Mouse (Mus musculus) heart, postnatal 25 days (tissue): ENCODE measurements around the gene Usp30. TPM values are rescaled to one million over a fixed set of nuclear protein-coding genes. Genes with fewer than 3 reads are reported as not detected.

Experiments used
- DNase-seq: peaks from one replicate; pipeline ENCODE4 v3.0.0; 2022; ENCODE audit warnings: low spot score
- intact Hi-C: fragments of 180-260 bp; cut with DNase I; formaldehyde crosslinking; loops from one replicate; pipeline ENCODE4 v1.15.1; 2025
- total RNA-seq, 2 experiments: library from RNA; stranded (reverse); gene quantifications; 2 replicates each; pipeline ENCODE4 v1.2.3; 2021

Usp30 gene
- total RNA-seq, 2 experiments from 2014 or later, result 9.9 to 11.1 TPM

DNA sequence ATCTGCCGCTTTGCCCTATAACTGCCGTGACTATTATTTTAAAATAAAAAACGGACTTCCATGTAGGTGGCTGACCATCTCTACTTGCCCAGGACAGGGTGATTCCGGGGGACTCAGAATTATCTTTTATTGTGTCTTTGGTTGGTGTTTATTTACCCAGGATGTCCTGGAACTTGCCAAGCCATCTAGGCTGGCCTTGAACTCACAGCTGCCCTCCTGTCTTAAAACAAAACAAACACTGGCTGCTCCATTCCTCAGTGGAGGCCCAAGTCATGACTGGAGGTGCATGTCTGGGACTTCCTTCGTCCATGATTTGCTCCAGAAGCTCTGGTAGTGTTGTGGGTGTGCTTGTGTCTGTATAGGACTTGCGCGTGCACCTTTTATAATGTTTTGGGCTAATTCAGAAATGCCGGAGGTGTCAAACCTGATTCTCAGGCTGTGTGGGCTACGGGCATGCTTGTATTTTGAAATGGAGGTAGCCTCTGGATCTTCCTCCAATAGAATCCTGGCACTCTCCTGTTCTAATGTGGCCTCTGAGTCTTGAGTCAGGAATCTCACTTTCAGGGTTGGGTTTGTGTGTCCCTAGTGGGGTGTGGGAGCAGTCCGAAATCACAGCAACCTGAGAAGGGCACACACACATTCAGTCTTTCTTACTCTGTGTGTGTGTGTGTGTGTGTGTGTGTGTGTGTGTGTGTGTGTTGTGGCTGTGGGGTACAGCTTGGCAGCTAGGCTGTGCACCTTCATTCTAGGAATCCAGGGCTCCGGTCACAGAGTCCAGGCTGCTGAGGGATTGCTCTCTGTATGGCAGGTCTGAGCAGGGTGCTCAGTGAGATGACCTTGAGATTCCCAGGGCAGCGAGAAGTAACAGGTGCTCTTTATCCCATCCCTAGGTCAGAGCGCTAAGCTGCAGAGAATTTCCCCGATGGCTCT is 82.0 kb downstream of the Usp30 start:
- intact Hi-C loops, result no loop called here
- no peak for DNase-seq

GRCm38 (mm10) chr5:114152359-114153092 is 87.3 kb downstream of the Usp30 start:
- intact Hi-C loops, result loop anchor here (2.0 kb wide), 1 partner anchor 18 kb away; no protein-coding TSS in a partner anchor
- DNase-seq, result no peak

GRCm38 (mm10) chr5:114153490-114153889 is 88.2 kb downstream of the Usp30 start:
- intact Hi-C loops, result loop anchor here (2.0 kb wide), 1 partner anchor 19 kb away; no protein-coding TSS in a partner anchor
- DNase-seq, result no peak

DNA sequence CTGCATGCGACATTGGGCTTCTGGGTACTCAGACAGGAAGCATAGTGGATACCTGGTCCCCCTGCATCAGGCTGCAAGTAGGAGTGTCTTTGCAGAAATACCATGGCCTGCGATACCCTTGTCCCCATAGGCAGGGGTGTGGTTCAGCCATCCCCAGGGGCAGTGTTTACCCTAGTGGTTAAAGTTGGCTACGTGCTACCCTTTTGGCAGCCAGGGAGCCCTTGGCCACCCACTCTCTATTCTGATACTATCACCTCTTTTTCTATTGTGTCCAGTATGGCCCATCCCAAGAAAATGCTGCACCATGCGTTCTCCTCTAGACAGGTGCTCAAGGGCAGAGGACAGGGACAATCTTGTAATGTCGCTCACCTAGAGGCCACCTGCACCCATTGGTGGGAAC is 89.5 kb downstream of the Usp30 start:
- intact Hi-C loops, result no loop called here
- no peak for DNase-seq

DNA sequence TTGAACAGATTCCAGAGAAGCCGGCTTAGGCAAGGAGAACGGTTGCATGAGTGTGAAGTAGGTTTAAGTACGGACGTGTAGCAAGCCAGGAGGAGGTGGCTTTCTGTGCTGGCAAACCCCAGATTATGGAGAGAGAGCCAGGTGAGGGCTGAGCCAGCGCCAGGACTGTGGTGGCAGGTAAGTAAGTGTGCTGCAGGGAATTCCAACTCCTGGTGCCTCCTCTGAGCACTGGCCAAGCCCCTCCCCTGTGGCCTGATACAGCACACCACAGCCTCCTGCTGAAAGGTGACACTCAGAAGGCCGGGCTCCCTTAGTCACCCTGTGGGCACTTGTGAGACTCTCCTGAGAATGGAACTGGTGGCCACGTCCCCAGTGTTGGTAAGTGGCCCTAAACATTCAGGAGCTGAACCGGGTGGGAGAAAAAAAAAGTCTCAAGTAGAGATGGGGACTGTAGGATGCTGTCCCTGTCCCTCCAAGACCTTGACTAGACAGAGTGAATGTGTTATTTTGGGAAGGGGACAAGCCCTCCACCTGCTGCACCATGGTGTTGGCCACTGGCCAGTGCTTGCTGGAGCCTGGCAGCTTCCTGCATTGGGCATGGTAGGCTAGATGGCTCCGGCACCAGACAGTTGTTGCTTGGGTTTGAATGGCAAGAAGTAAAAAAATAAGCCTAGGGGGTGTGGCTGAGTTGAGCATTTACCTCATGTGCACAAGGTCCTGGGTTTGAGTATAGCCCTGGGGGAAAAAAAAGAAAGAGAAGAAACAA is 90.1 kb downstream of the Usp30 start:
- intact Hi-C loops, result no loop called here
- DNase-seq, result no peak

DNA sequence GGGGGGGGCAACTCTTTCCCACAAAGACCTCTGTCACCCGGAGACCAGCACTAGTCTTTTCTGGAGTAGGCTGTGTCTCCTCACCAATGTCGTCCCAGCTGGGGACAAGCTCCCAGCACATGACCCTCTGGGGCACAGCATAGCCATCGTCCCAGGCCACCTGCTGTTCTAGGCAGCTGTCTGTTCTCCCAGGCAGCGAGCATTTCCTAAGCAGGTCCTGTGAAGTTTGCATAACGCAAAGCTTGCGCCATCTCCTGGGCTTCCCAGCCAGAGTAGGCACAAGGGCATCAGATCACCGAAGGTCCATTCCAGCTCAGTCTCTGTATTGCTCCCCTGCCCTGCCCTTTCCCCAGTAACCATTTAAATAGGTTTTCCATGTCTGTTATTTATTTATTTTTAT is 92.0 kb downstream of the Usp30 start:
- DNase-seq, result no peak
- intact Hi-C loops, result no loop called here

DNA sequence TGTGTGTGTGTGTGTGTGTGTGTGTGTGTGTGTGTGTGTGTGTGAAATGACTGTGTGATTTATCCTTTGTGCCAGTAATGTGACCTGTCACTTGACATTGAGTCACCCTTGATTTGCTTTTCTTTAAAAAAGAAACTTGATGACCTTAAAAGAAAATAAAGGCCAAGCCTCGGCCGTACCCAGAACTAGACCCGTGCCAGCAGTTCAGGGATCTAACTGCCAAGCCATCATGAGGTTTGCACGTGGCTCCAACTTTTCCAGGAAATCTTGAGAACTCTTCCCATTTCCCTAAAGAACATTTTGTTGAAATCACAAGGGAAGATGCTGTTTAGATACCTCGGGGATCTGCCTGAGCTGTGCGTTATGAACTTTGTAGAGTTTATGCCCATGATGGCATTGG is 96.2 kb downstream of the Usp30 start:
- intact Hi-C loops, result no loop called here
- DNase-seq, result no peak

DNA sequence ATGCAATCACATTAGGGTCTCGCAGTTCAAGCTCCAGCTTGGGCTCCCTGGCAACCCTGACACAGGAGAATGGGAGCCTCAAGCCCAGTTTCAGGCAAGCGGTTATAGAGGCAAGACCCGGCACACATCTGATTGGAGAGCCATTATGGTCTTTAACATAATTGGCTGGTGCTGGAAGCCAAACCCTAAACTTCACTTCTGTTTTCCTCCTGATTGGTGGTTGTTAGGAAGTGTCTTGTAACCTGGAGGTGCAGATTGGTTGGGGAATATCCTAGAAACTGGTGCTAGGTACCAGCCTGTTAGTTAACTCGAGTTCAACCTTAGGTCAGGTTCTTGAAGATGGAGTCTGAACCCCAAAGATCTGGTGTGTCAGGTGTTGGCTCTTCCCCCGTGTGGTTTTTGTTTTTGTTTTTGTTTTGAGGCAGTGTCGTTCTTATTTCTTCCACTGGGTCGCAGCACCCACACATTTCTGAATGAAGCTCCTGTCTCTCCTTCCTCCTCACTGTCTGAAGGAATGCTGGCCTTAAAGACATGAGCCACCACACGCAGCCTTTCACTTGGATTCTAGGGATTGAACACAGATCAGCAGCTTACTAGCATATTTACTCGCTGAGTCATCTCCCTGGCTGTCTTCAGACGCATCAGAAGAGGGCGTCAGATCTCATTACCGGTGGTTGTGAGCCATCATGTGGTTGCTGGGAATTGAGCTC is 97.0 kb downstream of the Usp30 start:
- intact Hi-C loops, result no loop called here
- DNase-seq, result no peak

- no peak for DNase-seq
- intact Hi-C loops, result no loop called here
Observed at GRCm38 (mm10) chr5:114163117-114163696, 97.9 kb downstream of the Usp30 start.

GRCm38 (mm10) chr5:114170345-114170744 is 105.1 kb downstream of the Usp30 start:
- no peak for DNase-seq
- intact Hi-C loops, result no loop called here

- intact Hi-C loops, result no loop called here
- DNase-seq, result no peak
Observed at GRCm38 (mm10) chr5:114172936-114173335, 107.7 kb downstream of the Usp30 start.

DNA sequence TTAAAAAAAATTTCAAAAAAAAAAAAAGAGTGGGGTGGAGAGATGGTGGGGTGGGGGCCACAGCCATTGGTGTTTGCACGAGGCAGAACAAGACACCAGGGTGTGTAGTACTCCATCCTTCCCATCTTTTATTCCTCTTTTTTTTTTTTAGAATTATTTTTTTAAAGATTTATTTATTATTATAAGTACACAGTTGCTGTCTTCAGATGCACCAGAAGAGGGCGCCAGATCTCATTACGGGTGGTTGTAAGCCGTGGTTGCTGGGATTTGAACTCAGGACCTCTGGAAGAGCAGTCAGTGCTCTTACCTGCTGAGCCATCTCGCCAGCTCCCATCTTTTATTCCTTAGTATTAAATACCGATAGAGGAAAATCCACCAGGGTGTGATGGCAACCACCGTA is 108.2 kb downstream of the Usp30 start:
- DNase-seq, result no peak
- intact Hi-C loops, result no loop called here

GRCm38 (mm10) chr5:114173877-114174581 is 108.8 kb downstream of the Usp30 start:
- DNase-seq, result no peak
- intact Hi-C loops, result no loop called here

Other genes starting within 250 kb of the Usp30 start
- 1 to 10 TPM; 2.4 to 3.6 TPM for gene Selplg, start 232.8 kb upstream of the Usp30 start, total RNA-seq
- 10 to 100 TPM; 34.5 to 35.2 TPM for gene Coro1c, start 156.7 kb upstream of the Usp30 start, total RNA-seq
- 10 to 100 TPM; 13.4 to 16.9 TPM for gene Ssh1, start 71.6 kb upstream of the Usp30 start, total RNA-seq
- gene Dao, start 61.8 kb upstream of the Usp30 start, total RNA-seq, result not detected
- not detected for gene Svop, start 26.1 kb downstream of the Usp30 start, total RNA-seq
- gene Alkbh2, start 62.8 kb downstream of the Usp30 start, total RNA-seq, result 1 to 10 TPM in 1 of 2 experiments, under 1 TPM in 1; 0.83 to 1.4 TPM
- gene Ung, start 64.9 kb downstream of the Usp30 start, total RNA-seq, result 10 to 100 TPM; 29.7 to 32.3 TPM
- gene Acacb, start 81.1 kb downstream of the Usp30 start, total RNA-seq, result 100 to 1,000 TPM; 182 to 193 TPM
- not detected for gene Foxn4, start 208.3 kb downstream of the Usp30 start, total RNA-seq
- not detected for gene Myo1h, start 223.7 kb downstream of the Usp30 start, total RNA-seq